Mouse (Mus musculus): ENCODE measurements around the gene Tctex1d1. TPM values are rescaled to one million over a fixed set of nuclear protein-coding genes. Genes with fewer than 3 reads are reported as not detected.

The Tctex1d1 gene
- polyA plus RNA-seq, 1 experiment from 2014 or later: not detected

DNA sequence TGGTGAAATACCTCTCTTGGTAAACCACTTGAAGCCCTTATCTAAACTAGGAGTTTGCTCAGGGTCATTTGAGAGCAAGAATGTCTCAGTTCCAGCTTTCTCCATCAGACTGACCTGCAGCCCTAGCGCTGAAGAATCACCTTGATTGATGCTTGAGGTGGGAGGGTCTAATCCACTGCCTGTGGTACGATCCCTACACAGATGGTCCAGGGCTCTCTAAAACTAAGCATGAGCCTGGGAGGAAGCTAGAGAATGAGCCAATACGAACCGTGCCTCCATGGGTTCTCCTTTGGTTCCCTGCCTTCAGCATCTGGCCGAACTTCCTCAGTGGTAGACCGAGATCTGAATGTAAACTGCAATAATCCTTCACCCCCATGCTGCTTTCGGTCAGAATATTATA is 49.3 kb downstream of the Tctex1d1 start:
- Histone ChIP-seq H3K4me2 (no peak overlapping the region), H3K9me3 (no peaks in the 10 kb centered on the region), H3K9ac (no peak overlapping the region), H3K36me3 (no peaks in the 10 kb centered on the region), H3K27ac (no peak overlapping the region), H3K27me3 (no peaks in the 10 kb centered on the region), H3K4me1 (no peaks in the 10 kb centered on the region), H3K4me3 (no peak overlapping the region)
- 54% methylated on average over 7 of the region's 7 CpGs for WGBS
- ATAC-seq (ENCODE audit: insufficient number of reproducible peaks, low FRiP score, low TSS enrichment, low read depth): no peak

DNA sequence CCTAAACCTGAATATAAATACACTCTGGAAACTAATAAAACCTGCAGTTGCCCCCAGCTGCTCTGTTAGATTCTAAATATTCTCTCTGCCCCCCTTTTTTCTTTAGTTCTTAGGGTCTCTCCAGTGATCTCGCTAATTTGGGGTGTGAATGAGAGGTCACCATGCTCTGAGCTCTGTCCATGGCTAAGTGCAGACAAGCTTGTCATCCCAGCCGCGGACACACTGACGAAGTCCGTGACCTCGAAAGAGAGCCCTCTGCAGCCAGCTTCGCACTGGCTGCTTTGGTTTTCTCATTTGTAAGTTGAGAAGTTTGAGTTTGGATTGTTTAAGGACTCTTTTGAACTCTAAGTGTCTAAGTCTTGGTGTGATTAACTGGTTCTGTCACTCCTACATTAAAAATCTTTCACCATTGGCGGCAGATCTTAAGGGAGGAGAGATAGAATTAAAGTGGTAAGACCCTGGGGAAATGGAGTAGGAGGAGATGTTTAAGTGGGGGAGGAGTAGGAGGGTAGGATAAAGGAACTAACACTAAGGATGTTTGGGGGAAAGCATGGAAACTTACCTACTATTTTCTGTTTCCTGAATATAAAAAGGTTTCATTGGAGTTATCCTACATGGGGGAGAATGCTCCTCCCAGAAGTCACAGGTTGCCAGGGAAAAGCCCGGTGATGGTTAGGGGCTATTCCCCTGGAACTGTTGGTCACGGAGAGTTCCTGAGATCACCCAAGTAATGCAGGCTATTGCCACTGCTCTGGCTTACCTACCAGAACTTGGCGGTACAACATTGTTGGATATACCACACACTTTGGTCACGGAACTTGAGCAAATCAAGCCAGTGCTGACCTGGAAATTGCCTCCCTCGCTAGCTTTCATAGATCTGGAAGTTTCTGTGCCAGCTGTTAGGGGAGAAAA is 50.0 kb downstream of the Tctex1d1 start:
- H3K36me3 ChIP-seq: no peaks in the 10 kb centered on the region
- ATAC-seq (ENCODE audit: insufficient number of reproducible peaks, low FRiP score, low TSS enrichment, low read depth): no peak
- no peaks in the 10 kb centered on the region for H3K9me3 ChIP-seq
- no peaks in the 10 kb centered on the region for H3K4me1 ChIP-seq
- H3K27me3 ChIP-seq: no peaks in the 10 kb centered on the region
- WGBS: 60% methylated on average over 13 of the region's 13 CpGs
- H3K9ac ChIP-seq: no peak overlapping the region
- H3K4me2 ChIP-seq: no peak overlapping the region
- no peak overlapping the region for H3K27ac ChIP-seq
- H3K4me3 ChIP-seq: no peak overlapping the region

DNA sequence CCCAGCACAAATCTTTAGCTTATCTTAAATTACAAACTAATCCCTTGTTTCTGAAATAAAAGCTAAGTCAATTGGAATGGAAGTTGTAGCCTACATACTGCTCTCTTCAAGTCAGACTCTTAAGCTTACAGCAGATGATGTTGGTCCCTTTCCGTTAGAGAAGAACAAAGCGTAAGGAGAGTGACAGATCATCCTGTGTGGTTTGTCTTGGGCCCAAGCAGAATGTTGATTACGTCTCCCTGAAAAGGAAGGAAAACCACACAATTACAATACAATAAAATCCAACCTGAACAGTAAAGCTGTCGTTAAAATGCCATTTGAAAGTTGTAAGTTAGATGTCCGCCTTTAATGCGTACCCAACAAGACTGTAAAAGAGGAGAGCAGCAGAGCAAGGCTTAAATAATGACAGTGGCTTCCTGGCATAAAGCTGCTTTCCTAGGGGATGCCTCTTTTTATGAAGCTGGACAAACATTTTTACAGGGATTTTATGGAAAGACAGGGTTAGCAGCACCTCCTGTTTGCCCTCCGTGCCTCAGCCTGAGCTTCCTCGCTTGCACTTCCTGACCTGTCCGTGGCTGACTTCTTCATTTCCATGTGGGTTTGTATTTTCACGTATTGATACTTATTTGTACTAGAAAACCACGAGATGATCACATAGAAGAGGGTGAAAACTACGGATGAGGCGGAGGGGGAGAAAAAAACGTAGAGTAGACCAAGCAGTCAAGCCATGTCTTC is 60.9 kb downstream of the Tctex1d1 start:
- H3K4me1 ChIP-seq: peaks cover 3% of the 10 kb centered on the region; the same call in 1 of the 2 replicates
- no peaks in the 10 kb centered on the region for H3K36me3 ChIP-seq
- H3K27ac ChIP-seq: no peak overlapping the region
- H3K27me3 ChIP-seq: no peaks in the 10 kb centered on the region
- H3K9me3 ChIP-seq: no peaks in the 10 kb centered on the region
- H3K4me2 ChIP-seq: no peak overlapping the region
- 49% methylated on average over 14 of the region's 14 CpGs for WGBS
- H3K9ac ChIP-seq: no peak overlapping the region
- H3K4me3 ChIP-seq: no peak overlapping the region
- no peak for ATAC-seq (ENCODE audit: insufficient number of reproducible peaks, low FRiP score, low TSS enrichment, low read depth)

GRCm38 (mm10) chr4:103039838-103040191 is 61.4 kb downstream of the Tctex1d1 start:
- Histone ChIP-seq H3K4me1 (peaks cover 3% of the 10 kb centered on the region; the same call in 1 of the 2 replicates), H3K9ac (no peak overlapping the region), H3K36me3 (no peaks in the 10 kb centered on the region), H3K27me3 (no peaks in the 10 kb centered on the region), H3K9me3 (no peaks in the 10 kb centered on the region), H3K4me2 (no peak overlapping the region), H3K4me3 (no peak overlapping the region), H3K27ac (no peak overlapping the region)
- ATAC-seq (ENCODE audit: insufficient number of reproducible peaks, low FRiP score, low TSS enrichment, low read depth): no peak
- WGBS: 18% methylated on average over 5 of the region's 5 CpGs

- Histone ChIP-seq H3K4me2 (no peak overlapping the region), H3K4me3 (no peak overlapping the region), H3K27me3 (no peaks in the 10 kb centered on the region), H3K9me3 (no peaks in the 10 kb centered on the region), H3K27ac (no peak overlapping the region), H3K4me1 (peaks cover 3% of the 10 kb centered on the region; the same call in 1 of the 2 replicates), H3K36me3 (no peaks in the 10 kb centered on the region), H3K9ac (no peak overlapping the region)
- no peak for ATAC-seq (ENCODE audit: insufficient number of reproducible peaks, low FRiP score, low TSS enrichment, low read depth)
- WGBS: 92% methylated on average over 11 of the region's 11 CpGs
Measured at GRCm38 (mm10) chr4:103042997-103043396, 64.6 kb downstream of the Tctex1d1 start.

GRCm38 (mm10) chr4:103048046-103048445 is 69.6 kb downstream of the Tctex1d1 start:
- 78% methylated on average over 11 of the region's 11 CpGs for WGBS

More at GRCm38 (mm10) chr4:103048046-103048445, 69.6 kb downstream of the Tctex1d1 start:
- H3K27me3 ChIP-seq: no peaks in the 10 kb centered on the region
- ATAC-seq (ENCODE audit: insufficient number of reproducible peaks, low FRiP score, low TSS enrichment, low read depth): no peak
- no peaks in the 10 kb centered on the region for H3K4me1 ChIP-seq
- H3K9me3 ChIP-seq: no peaks in the 10 kb centered on the region
- no peak overlapping the region for H3K4me3 ChIP-seq
- no peak overlapping the region for H3K9ac ChIP-seq
- no peak overlapping the region for H3K4me2 ChIP-seq
- no peaks in the 10 kb centered on the region for H3K36me3 ChIP-seq
- H3K27ac ChIP-seq: no peak overlapping the region

Other genes starting within 250 kb of the Tctex1d1 start
- gene Sgip1, start 237.3 kb upstream of the Tctex1d1 start, polyA plus RNA-seq (2015; fragmentation: Nextera tagmentation; extraction: Ambion mirVana): 5.4 and 6.1 TPM in 2 replicates
- not detected in 2 replicates for gene Insl5, start 48.2 kb downstream of the Tctex1d1 start, polyA plus RNA-seq (2015; fragmentation: Nextera tagmentation; extraction: Ambion mirVana)
- 43.2 and 48.6 TPM in 2 replicates for gene Mier1, start 135.8 kb downstream of the Tctex1d1 start, polyA plus RNA-seq (2015; fragmentation: Nextera tagmentation; extraction: Ambion mirVana)
- gene Wdr78, start 135.9 kb downstream of the Tctex1d1 start, polyA plus RNA-seq (2015; fragmentation: Nextera tagmentation; extraction: Ambion mirVana): 3.5 and 4.2 TPM in 2 replicates
- 9.9 and 11.4 TPM in 2 replicates for gene Slc35d1, start 236.6 kb downstream of the Tctex1d1 start, polyA plus RNA-seq (2015; fragmentation: Nextera tagmentation; extraction: Ambion mirVana)

Measured in limb, embryonic 15.5 days (tissue).